In genomic region chr10:21160537-21161358, GRCm38 (mm10) we compare ENCODE assay signal across 8 mouse cellular contexts. TPM values are rescaled to one million over a fixed set of nuclear protein-coding genes. Genes with fewer than 3 reads are reported as not detected.
DNase-seq lines count a peak whose midpoint lies in the region; ATAC-seq lines count a peak whose summit lies in the region.

Gene Myb, minus strand, starts transcription at chr10:21160984.

- peak within 1 kb of the TSS; percentile 27; the same call in 1 of the 2 replicates for H3K27ac ChIP-seq in intestine, embryonic 15.5 days
- H3K27ac ChIP-seq in midbrain, embryonic 16.5 days (ENCODE audit: low read length), result peak within 1 kb of the TSS; percentile 54; the same call in 1 of the 2 replicates

- no peaks in the 10 kb centered on the region for H3K9me3 ChIP-seq in intestine, embryonic 15.5 days
- H3K9me3 ChIP-seq in midbrain, embryonic 16.5 days (replicated peaks; ENCODE audit: control insufficient read depth, low read length, poor library complexity, severe bottlenecking), result no peaks in the 10 kb centered on the region

- H3K36me3 ChIP-seq in intestine, embryonic 15.5 days, result no peaks in the 10 kb centered on the region
- no peaks in the 10 kb centered on the region for H3K36me3 ChIP-seq in midbrain, embryonic 16.5 days (ENCODE audit: control insufficient read depth, insufficient read depth, low read length)

- H3K27me3 ChIP-seq in intestine, embryonic 15.5 days (replicated peaks), result peaks cover 5% of the 10 kb centered on the region; the same call in 1 of the 2 replicates
- peaks cover 15% of the 10 kb centered on the region for H3K27me3 ChIP-seq in midbrain, embryonic 16.5 days (ENCODE audit: control insufficient read depth, insufficient read depth, low read depth, low read length)

- peak; percentile 83 for ATAC-seq in intestine, embryonic 15.5 days
- peak; percentile 88 for ATAC-seq in midbrain, embryonic 16.5 days

- H3K4me2 ChIP-seq in intestine, embryonic 15.5 days (replicated peaks), result peak within 1 kb of the TSS; percentile 100
- H3K4me2 ChIP-seq in midbrain, embryonic 16.5 days (ENCODE audit: low read length), result peak within 1 kb of the TSS; percentile 97

- H3K4me1 ChIP-seq in intestine, embryonic 15.5 days (replicated peaks), result peaks cover 10% of the 10 kb centered on the region
- peaks cover 16% of the 10 kb centered on the region for H3K4me1 ChIP-seq in midbrain, embryonic 16.5 days (ENCODE audit: control insufficient read depth, insufficient read depth, low read length)

- WGBS in intestine, embryonic 15.5 days, result under 1% methylated on average over 54 of the region's 86 CpGs
- WGBS in midbrain, embryonic 16.5 days, result under 1% methylated on average over 74 of the region's 86 CpGs

- peak within 1 kb of the TSS; percentile 59 for H3K9ac ChIP-seq in intestine, embryonic 15.5 days
- peak within 1 kb of the TSS; percentile 81 for H3K9ac ChIP-seq in midbrain, embryonic 16.5 days (ENCODE audit: low read depth, low read length)

- H3K4me3 ChIP-seq in intestine, embryonic 15.5 days (replicated peaks), result peak within 1 kb of the TSS; percentile 70
- H3K4me3 ChIP-seq in midbrain, embryonic 16.5 days (ENCODE audit: low read depth, low read length), result peak within 1 kb of the TSS; percentile 80

- DNase-seq in layer of hippocampus, adult 18-20 months (ENCODE audit: low spot score in 2 of 2), result peak; percentile 5 to 15
- no peak for DNase-seq in layer of hippocampus, adult 9-10 months (ENCODE audit: low spot score)
- peak; percentile 36 for DNase-seq in cerebellum, adult 9-11 months
- peak; percentile 6 to 17 for DNase-seq in frontal cortex, postnatal 25 days (ENCODE audit: low spot score in 2 of 2)
- peak; percentile 85 for DNase-seq in liver
- DNase-seq in spleen, postnatal 4 days (ENCODE audit: low spot score in 2 of 2), result peak; percentile 81 to 90

RNA-seq across cellular contexts. Expression of gene Myb, which starts in this region (rescaled TPM):
- total RNA-seq in layer of hippocampus, adult 18-20 months (2021), result 1 to 10 TPM in 1 of 2 experiments, under 1 TPM in 1; 0.63 to 1.1 TPM
- 6.3 and 6.4 TPM in 2 replicates for polyA plus RNA-seq in intestine, embryonic 15.5 days (2015; fragmentation: Nextera tagmentation; extraction: Ambion mirVana)
- polyA plus RNA-seq in midbrain, embryonic 16.5 days (2015; fragmentation: Nextera tagmentation; extraction: Ambion mirVana), result 2.4 and 2.8 TPM in 2 replicates
